Mouse (Mus musculus): Measurements from ENCODE around the gene Adora2b. TPM values are rescaled to one million over a fixed set of nuclear protein-coding genes. Genes with fewer than 3 reads are reported as not detected.

Gene Adora2b
- polyA plus RNA-seq, 2 experiments: 0.42 to 1.2 TPM

GRCm38 (mm10) chr11:62223962-62224361 is 24.8 kb upstream of the Adora2b start:
- 0 out of 4 replicates have a peak, but pooled peaks cover 0 to 4% of the 10 kb centered on the region in 2 experiments for H3K4me1 ChIP-seq (replicated peaks; ENCODE audit: control insufficient read depth in 2 of 2, insufficient read depth in 2 of 2, low read length in 1 of 2)
- H3K27ac ChIP-seq: no peak overlapping the region
- H3K36me3 ChIP-seq (replicated peaks; ENCODE audit: control insufficient read depth, insufficient read depth, low read depth): no peaks in the 10 kb centered on the region; the same call in 1 of the 2 replicates
- ATAC-seq (ENCODE audit: insufficient read depth): no peak
- 65% methylated on average over 7 of the region's 7 CpGs for WGBS (ENCODE audit: insufficient replicate concordance)
- no peak overlapping the region for H3K4me3 ChIP-seq (ENCODE audit: insufficient read depth in 1 of 2, low read depth in 2 of 2, low read length in 2 of 2)
- no peak for TF ChIP-seq EP300 (IDR thresholded peaks at IDR 0.05; ENCODE audit: low read depth)
- TF ChIP-seq CTCF (IDR thresholded peaks at IDR 0.05; ENCODE audit: low read depth): no peak
- peak in 2 of 3 experiments; percentile 12 to 39 for DNase-seq (ENCODE audit: low read depth in 3 of 3, low spot score in 3 of 3)
- no peaks in the 10 kb centered on the region for H3K9me3 ChIP-seq (ENCODE audit: control insufficient read depth, low read length)
- H3K4me2 ChIP-seq (ENCODE audit: low read depth): no peak overlapping the region
- H3K9ac ChIP-seq (replicated peaks): no peak overlapping the region
- H3K27me3 ChIP-seq (ENCODE audit: control insufficient read depth, insufficient read depth, low read length): no peaks in the 10 kb centered on the region

- no peak overlapping the region for H3K4me3 ChIP-seq (ENCODE audit: insufficient read depth in 1 of 2, low read depth in 2 of 2, low read length in 2 of 2)
- 76% methylated on average over 4 of the region's 4 CpGs for WGBS (ENCODE audit: insufficient replicate concordance)
- no peaks in the 10 kb centered on the region for H3K36me3 ChIP-seq (replicated peaks; ENCODE audit: control insufficient read depth, insufficient read depth, low read depth)
- H3K27me3 ChIP-seq (ENCODE audit: control insufficient read depth, insufficient read depth, low read length): no peaks in the 10 kb centered on the region
- DNase-seq (ENCODE audit: low read depth in 3 of 3, low spot score in 3 of 3): no peak
- TF ChIP-seq CTCF (IDR thresholded peaks at IDR 0.05; ENCODE audit: low read depth): no peak
- no peak for TF ChIP-seq EP300 (IDR thresholded peaks at IDR 0.05; ENCODE audit: low read depth)
- H3K4me1 ChIP-seq (replicated peaks; ENCODE audit: control insufficient read depth in 2 of 2, insufficient read depth in 2 of 2, low read length in 1 of 2): 0 out of 4 replicates have a peak, but pooled peaks cover 0 to 4% of the 10 kb centered on the region in 2 experiments
- H3K27ac ChIP-seq: no peak overlapping the region
- no peak overlapping the region for H3K4me2 ChIP-seq (ENCODE audit: low read depth)
- ATAC-seq (ENCODE audit: insufficient read depth): no peak
- H3K9ac ChIP-seq (replicated peaks): no peak overlapping the region
- no peaks in the 10 kb centered on the region for H3K9me3 ChIP-seq (ENCODE audit: control insufficient read depth, low read length)
Observed at GRCm38 (mm10) chr11:62224797-62225196, 24.0 kb upstream of the Adora2b start.

DNA sequence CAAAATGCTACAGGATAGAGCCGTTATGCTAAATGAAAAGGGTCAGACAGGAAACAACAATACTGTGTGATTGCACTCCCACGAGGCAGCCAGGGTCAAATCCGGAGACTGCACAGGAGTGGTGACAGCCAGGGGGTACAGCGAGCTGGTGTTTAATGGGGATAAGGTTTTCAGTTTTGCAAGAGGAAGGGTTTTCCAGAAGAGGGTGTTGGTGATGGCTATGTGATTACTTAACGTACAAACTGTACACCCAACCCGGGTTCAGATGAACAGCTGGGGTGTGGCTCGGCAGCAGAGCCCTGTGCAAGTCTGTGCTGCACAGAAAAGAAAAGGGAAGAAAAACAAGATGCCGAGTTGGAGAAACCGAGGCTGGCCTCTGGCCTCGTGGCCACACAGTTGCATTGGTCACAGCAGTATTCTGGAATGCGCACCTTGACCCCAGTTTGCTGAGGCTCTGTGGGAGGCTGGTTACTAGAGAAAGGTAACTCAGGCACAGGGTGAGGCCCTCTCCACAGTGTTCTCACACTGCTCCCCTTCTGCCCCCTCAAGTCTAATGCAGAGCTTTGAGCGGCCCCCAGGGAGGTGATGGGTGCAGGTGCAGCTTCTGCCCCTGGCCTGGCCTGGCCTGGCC is 8.0 kb upstream of the Adora2b start:
- no peak overlapping the region for H3K4me2 ChIP-seq (ENCODE audit: low read depth)
- H3K9ac ChIP-seq (replicated peaks): no peak overlapping the region
- no peaks in the 10 kb centered on the region for H3K36me3 ChIP-seq (replicated peaks; ENCODE audit: control insufficient read depth, insufficient read depth, low read depth)
- no peaks in the 10 kb centered on the region for H3K4me1 ChIP-seq (replicated peaks; ENCODE audit: control insufficient read depth in 2 of 2, insufficient read depth in 2 of 2, low read length in 1 of 2)
- TF ChIP-seq CTCF (IDR thresholded peaks at IDR 0.05; ENCODE audit: low read depth) (0 out of 2 replicates have a peak, but pooled peaks have one; percentile 3), EP300 (IDR thresholded peaks at IDR 0.05; ENCODE audit: low read depth) (no peak)
- DNase-seq (ENCODE audit: low read depth in 3 of 3, low spot score in 3 of 3) (no peak), ATAC-seq (ENCODE audit: insufficient read depth) (no peak)
- H3K27me3 ChIP-seq (ENCODE audit: control insufficient read depth, insufficient read depth, low read length): no peaks in the 10 kb centered on the region
- H3K27ac ChIP-seq: no peak overlapping the region
- 53% methylated on average over 12 of the region's 12 CpGs for WGBS (ENCODE audit: insufficient replicate concordance)
- H3K9me3 ChIP-seq (ENCODE audit: control insufficient read depth, low read length): no peaks in the 10 kb centered on the region
- H3K4me3 ChIP-seq (ENCODE audit: insufficient read depth in 1 of 2, low read depth in 2 of 2, low read length in 2 of 2): no peak overlapping the region

DNA sequence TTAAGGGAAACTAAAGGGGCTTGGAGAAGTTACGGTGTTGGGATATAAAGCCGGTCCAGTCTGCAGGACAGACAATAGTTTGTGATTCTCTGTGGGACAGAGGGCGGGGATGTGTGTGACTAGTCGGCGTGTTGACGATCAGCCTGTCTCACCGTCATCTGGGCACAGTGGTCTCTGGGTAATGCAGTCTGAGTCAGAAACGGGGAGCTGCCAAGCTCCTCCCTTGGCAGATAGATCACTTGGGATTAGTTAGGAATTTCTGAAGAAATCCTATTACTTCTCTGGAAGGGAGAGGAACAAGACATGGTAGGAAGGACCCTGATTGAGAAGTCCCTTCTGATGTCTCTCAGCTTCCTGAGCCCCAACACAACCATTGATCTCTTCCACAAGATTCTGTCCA is 4.9 kb upstream of the Adora2b start:
- DNase-seq (ENCODE audit: low read depth in 3 of 3, low spot score in 3 of 3): no peak
- H3K4me1 ChIP-seq (replicated peaks; ENCODE audit: control insufficient read depth in 2 of 2, insufficient read depth in 2 of 2, low read length in 1 of 2): no peaks in the 10 kb centered on the region
- peaks cover 17% of the 10 kb centered on the region for H3K27me3 ChIP-seq (ENCODE audit: control insufficient read depth, insufficient read depth, low read length)
- H3K36me3 ChIP-seq (replicated peaks; ENCODE audit: control insufficient read depth, insufficient read depth, low read depth): no peaks in the 10 kb centered on the region
- H3K4me2 ChIP-seq (ENCODE audit: low read depth): no peak overlapping the region
- ATAC-seq (ENCODE audit: insufficient read depth): no peak
- H3K4me3 ChIP-seq (ENCODE audit: insufficient read depth in 1 of 2, low read depth in 2 of 2, low read length in 2 of 2): no peak overlapping the region
- H3K9me3 ChIP-seq (ENCODE audit: control insufficient read depth, low read length): no peaks in the 10 kb centered on the region
- TF ChIP-seq EP300 (IDR thresholded peaks at IDR 0.05; ENCODE audit: low read depth): no peak
- TF ChIP-seq CTCF (IDR thresholded peaks at IDR 0.05; ENCODE audit: low read depth): no peak
- no peak overlapping the region for H3K27ac ChIP-seq
- WGBS (ENCODE audit: insufficient replicate concordance): 79% methylated on average over 8 of the region's 8 CpGs
- no peak overlapping the region for H3K9ac ChIP-seq (replicated peaks)

- Histone ChIP-seq H3K9me3 (ENCODE audit: control insufficient read depth, low read length) (no peaks in the 10 kb centered on the region), H3K4me3 (ENCODE audit: insufficient read depth in 1 of 2, low read depth in 2 of 2, low read length in 2 of 2) (no peak overlapping the region), H3K27me3 (ENCODE audit: control insufficient read depth, insufficient read depth, low read length) (peaks cover 23% of the 10 kb centered on the region), H3K4me1 (replicated peaks; ENCODE audit: control insufficient read depth in 2 of 2, insufficient read depth in 2 of 2, low read length in 1 of 2) (no peaks in the 10 kb centered on the region), H3K4me2 (ENCODE audit: low read depth) (no peak overlapping the region), H3K36me3 (replicated peaks; ENCODE audit: control insufficient read depth, insufficient read depth, low read depth) (no peaks in the 10 kb centered on the region), H3K9ac (replicated peaks) (no peak overlapping the region), H3K27ac (no peak overlapping the region)
- ATAC-seq (ENCODE audit: insufficient read depth) (no peak), DNase-seq (ENCODE audit: low read depth in 3 of 3, low spot score in 3 of 3) (no peak)
- WGBS (ENCODE audit: insufficient replicate concordance): 61% methylated on average over 4 of the region's 4 CpGs
- TF ChIP-seq CTCF (IDR thresholded peaks at IDR 0.05; ENCODE audit: low read depth): no peak
- no peak for TF ChIP-seq EP300 (IDR thresholded peaks at IDR 0.05; ENCODE audit: low read depth)
Observed at GRCm38 (mm10) chr11:62244471-62244870, 4.3 kb upstream of the Adora2b start.

Data from liver, embryonic 14.5 days (tissue).